Mouse (Mus musculus): ENCODE measurements around the gene Thap3. TPM values are rescaled to one million over a fixed set of nuclear protein-coding genes. Genes with fewer than 3 reads are reported as not detected.
A peak's percentile ranks its signal among the peaks of the same experiment; 100 is the strongest.

Thap3 gene
- polyA plus RNA-seq, 1 experiment from 2014 or later: 42.4 TPM

- Histone ChIP-seq H3K4me2 (replicated peaks; ENCODE audit: low read depth, low read length) (no peak overlapping the region), H3K4me3 (ENCODE audit: low read length) (no peak overlapping the region), H3K4me1 (ENCODE audit: insufficient read depth, low read length) (no peaks in the 10 kb centered on the region), H3K9ac (replicated peaks; ENCODE audit: low read length) (no peak overlapping the region), H3K36me3 (ENCODE audit: insufficient read depth, low read length) (no peaks in the 10 kb centered on the region), H3K27ac (ENCODE audit: low read length) (no peak overlapping the region), H3K27me3 (ENCODE audit: insufficient read depth, low read length) (no peaks in the 10 kb centered on the region), H3K9me3 (ENCODE audit: low read length) (no peaks in the 10 kb centered on the region)
- ATAC-seq (ENCODE audit: low FRiP score, low TSS enrichment): no peak
- 88% methylated on average over 11 of the region's 11 CpGs for WGBS
Measured at GRCm38 (mm10) chr4:151946211-151946610, 42.6 kb downstream of the Thap3 start.

GRCm38 (mm10) chr4:151938089-151938488 lies 50.7 kb downstream of the Thap3 start:
- ATAC-seq (ENCODE audit: low FRiP score, low TSS enrichment): no peak
- 92% methylated on average over 3 of the region's 3 CpGs for WGBS

DNA sequence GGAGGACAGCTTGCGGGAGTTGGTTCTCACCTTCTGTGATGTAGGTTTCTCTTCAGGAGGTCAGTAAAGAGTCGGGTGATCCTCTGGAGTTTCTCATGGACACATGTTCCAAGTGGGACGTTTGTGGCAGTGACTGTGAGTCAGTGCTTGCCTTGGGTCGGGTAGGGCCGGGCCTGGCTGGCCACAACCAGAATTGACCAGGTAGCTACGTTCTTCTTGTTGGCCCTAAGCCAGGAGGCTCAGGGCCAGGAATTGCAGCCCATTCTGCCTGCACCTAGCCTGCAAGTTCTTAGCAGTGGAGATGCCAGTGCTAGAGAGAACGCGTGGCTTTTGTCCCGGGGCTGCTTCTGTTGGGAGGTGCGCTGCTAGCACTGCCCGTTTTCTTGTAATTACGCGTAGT lies 51.4 kb downstream of the Thap3 start:
- peaks cover 24% of the 10 kb centered on the region for H3K4me1 ChIP-seq (ENCODE audit: insufficient read depth, low read length)
- H3K4me3 ChIP-seq (ENCODE audit: low read length): no peak overlapping the region
- no peak overlapping the region for H3K27ac ChIP-seq (ENCODE audit: low read length)
- H3K9me3 ChIP-seq (ENCODE audit: low read length): no peaks in the 10 kb centered on the region
- H3K36me3 ChIP-seq (ENCODE audit: insufficient read depth, low read length): no peaks in the 10 kb centered on the region
- no peak overlapping the region for H3K4me2 ChIP-seq (replicated peaks; ENCODE audit: low read depth, low read length)
- H3K27me3 ChIP-seq (ENCODE audit: insufficient read depth, low read length): no peaks in the 10 kb centered on the region
- WGBS: 87% methylated on average over 13 of the region's 13 CpGs
- H3K9ac ChIP-seq (replicated peaks; ENCODE audit: low read length): no peak overlapping the region
- no peak for ATAC-seq (ENCODE audit: low FRiP score, low TSS enrichment)

More at GRCm38 (mm10) chr4:151938089-151938488, 50.7 kb downstream of the Thap3 start:
- Histone ChIP-seq H3K9ac (replicated peaks; ENCODE audit: low read length) (no peak overlapping the region), H3K36me3 (ENCODE audit: insufficient read depth, low read length) (no peaks in the 10 kb centered on the region), H3K9me3 (ENCODE audit: low read length) (no peaks in the 10 kb centered on the region), H3K4me3 (ENCODE audit: low read length) (no peak overlapping the region), H3K27me3 (ENCODE audit: insufficient read depth, low read length) (no peaks in the 10 kb centered on the region), H3K4me2 (replicated peaks; ENCODE audit: low read depth, low read length) (no peak overlapping the region), H3K4me1 (ENCODE audit: insufficient read depth, low read length) (peaks cover 24% of the 10 kb centered on the region), H3K27ac (ENCODE audit: low read length) (no peak overlapping the region)

GRCm38 (mm10) chr4:151934215-151934572 lies 54.6 kb downstream of the Thap3 start:
- peak overlapping the region; percentile 89 for H3K4me2 ChIP-seq (replicated peaks; ENCODE audit: low read depth, low read length)
- peaks cover 24% of the 10 kb centered on the region for H3K4me1 ChIP-seq (ENCODE audit: insufficient read depth, low read length)
- no peaks in the 10 kb centered on the region for H3K36me3 ChIP-seq (ENCODE audit: insufficient read depth, low read length)
- no peak overlapping the region for H3K27ac ChIP-seq (ENCODE audit: low read length)
- under 1% methylated on average over 23 of the region's 23 CpGs for WGBS
- H3K4me3 ChIP-seq (ENCODE audit: low read length): peak overlapping the region; percentile 100
- ATAC-seq (ENCODE audit: low FRiP score, low TSS enrichment): no peak
- no peaks in the 10 kb centered on the region for H3K9me3 ChIP-seq (ENCODE audit: low read length)
- no peaks in the 10 kb centered on the region for H3K27me3 ChIP-seq (ENCODE audit: insufficient read depth, low read length)
- H3K9ac ChIP-seq (replicated peaks; ENCODE audit: low read length): peak overlapping the region; percentile 97

- H3K4me3 ChIP-seq (ENCODE audit: low read length): peak within 1 kb of the TSS; percentile 100
- H3K36me3 ChIP-seq (ENCODE audit: insufficient read depth, low read length): no peaks in the 10 kb centered on the region
- H3K27ac ChIP-seq (ENCODE audit: low read length): 0 out of 2 replicates have a peak within 1 kb of the TSS, but pooled peaks have one; percentile 46
- no peaks in the 10 kb centered on the region for H3K27me3 ChIP-seq (ENCODE audit: insufficient read depth, low read length)
- under 1% methylated on average over 65 of the region's 83 CpGs for WGBS
- peak; percentile 94 for ATAC-seq (ENCODE audit: low FRiP score, low TSS enrichment)
- H3K9me3 ChIP-seq (ENCODE audit: low read length): no peaks in the 10 kb centered on the region
- peak within 1 kb of the TSS; percentile 97 for H3K9ac ChIP-seq (replicated peaks; ENCODE audit: low read length)
- H3K4me1 ChIP-seq (ENCODE audit: insufficient read depth, low read length): peaks cover 24% of the 10 kb centered on the region
- peak within 1 kb of the TSS; percentile 89 for H3K4me2 ChIP-seq (replicated peaks; ENCODE audit: low read depth, low read length)
Measured at GRCm38 (mm10) chr4:151933505-151934214, 55.1 kb downstream of the Thap3 start, which contains the start of gene Dnajc11. Gene Dnajc11, plus strand, starts transcription at chr4:151933691.

Other genes with a start within 250 kb of the Thap3 start
- gene Camta1, start 127.1 kb downstream of the Thap3 start, polyA plus RNA-seq (2015; fragmentation: Nextera tagmentation; extraction: Ambion mirVana): 80.7 and 83.5 TPM in 2 replicates
- 79.5 and 88.4 TPM in 2 replicates for gene Dnajc11, start 55.3 kb downstream of the Thap3 start, polyA plus RNA-seq (2015; fragmentation: Nextera tagmentation; extraction: Ambion mirVana)
- gene Phf13, start 7.3 kb upstream of the Thap3 start, polyA plus RNA-seq (2015; fragmentation: Nextera tagmentation; extraction: Ambion mirVana): 31.2 and 33.3 TPM in 2 replicates
- 12.1 and 12.6 TPM in 2 replicates for gene Klhl21, start 19.8 kb upstream of the Thap3 start, polyA plus RNA-seq (2015; fragmentation: Nextera tagmentation; extraction: Ambion mirVana)
- gene Zbtb48, start 38.7 kb upstream of the Thap3 start, polyA plus RNA-seq (2015; fragmentation: Nextera tagmentation; extraction: Ambion mirVana): 25.3 and 26.0 TPM in 2 replicates
- 0.50 and 0.63 TPM in 2 replicates for gene Tas1r1, start 49.6 kb upstream of the Thap3 start, polyA plus RNA-seq (2015; fragmentation: Nextera tagmentation; extraction: Ambion mirVana)
- 31.7 and 35.6 TPM in 2 replicates for gene Nol9, start 50.3 kb upstream of the Thap3 start, polyA plus RNA-seq (2015; fragmentation: Nextera tagmentation; extraction: Ambion mirVana)
- 25.5 and 28.1 TPM in 2 replicates for gene Plekhg5, start 83.5 kb upstream of the Thap3 start, polyA plus RNA-seq (2015; fragmentation: Nextera tagmentation; extraction: Ambion mirVana)
- 1.9 and 3.0 TPM in 2 replicates for gene Tnfrsf25, start 126.9 kb upstream of the Thap3 start, polyA plus RNA-seq (2015; fragmentation: Nextera tagmentation; extraction: Ambion mirVana)
- gene Espn, start 163.4 kb upstream of the Thap3 start, polyA plus RNA-seq (2015; fragmentation: Nextera tagmentation; extraction: Ambion mirVana): 22.2 and 30.6 TPM in 2 replicates
- 0.14 and 0.57 TPM in 2 replicates for gene Hes2, start 169.9 kb upstream of the Thap3 start, polyA plus RNA-seq (2015; fragmentation: Nextera tagmentation; extraction: Ambion mirVana)
- gene Acot7, start 189.1 kb upstream of the Thap3 start, polyA plus RNA-seq (2015; fragmentation: Nextera tagmentation; extraction: Ambion mirVana): 75.1 and 76.4 TPM in 2 replicates

Data from kidney, embryonic 16.5 days (tissue).